Mouse (Mus musculus): ENCODE results near the gene Aars.
"Not testable (repeated sequence)": the region's sequence is repeated elsewhere in the genome, so short reads cannot be mapped to it uniquely, and the experiment has no call there.

The Aars gene

GRCm38 (mm10) chr8:111093865-111094718 lies 61.1 kb downstream of the Aars start, which contains the start of gene Pdpr:
Gene Pdpr, plus strand, starts transcription at chr8:111094630.
- DNase-seq (ENCODE audit: inconsistent age in 2 of 2, low spot score in 1 of 2), result peak; percentile 95 to 98

- not testable (repeated sequence) for DNase-seq (ENCODE audit: inconsistent age in 2 of 2, low spot score in 1 of 2)
Measured at GRCm38 (mm10) chr8:111094719-111095302, 61.9 kb downstream of the Aars start.

Data from adrenal gland, adult (tissue).